Mouse (Mus musculus): ENCODE measurements at regions not wholly inside any gene's neighbourhood (a gene's known extent, or its start where the extent isn't known, plus 50 kb on each side); places are given as distances from the start of the nearest gene placed in this dataset.

- DNase-seq: no peak
These were observed 71.7 kb upstream of the Klf4 start for GRCm38 (mm10) chr4:55603821-55604435.

- no peak for DNase-seq
These were observed 62.9 kb upstream of the Klf4 start for GRCm38 (mm10) chr4:55595203-55595602.

DNA sequence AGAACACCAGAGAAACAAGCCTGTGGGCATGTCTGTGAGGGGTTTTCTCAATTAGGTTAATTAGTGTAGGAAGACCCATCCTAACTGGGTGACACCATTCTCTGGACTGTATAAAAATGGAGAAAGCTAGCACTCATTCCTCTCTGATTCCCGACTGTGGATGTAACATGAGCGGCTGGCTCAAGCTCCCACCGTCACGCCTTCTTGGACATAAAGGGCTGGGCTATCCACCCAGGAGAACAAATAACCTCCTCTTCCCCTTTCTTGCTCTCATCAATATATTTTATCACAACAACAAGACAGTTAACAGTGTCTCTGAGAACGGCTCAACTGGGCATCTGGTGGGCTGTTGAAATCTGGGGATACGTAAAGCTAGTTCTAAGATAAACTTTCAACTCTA is 62.4 kb upstream of the Klf4 start:
- no peak for DNase-seq

DNA sequence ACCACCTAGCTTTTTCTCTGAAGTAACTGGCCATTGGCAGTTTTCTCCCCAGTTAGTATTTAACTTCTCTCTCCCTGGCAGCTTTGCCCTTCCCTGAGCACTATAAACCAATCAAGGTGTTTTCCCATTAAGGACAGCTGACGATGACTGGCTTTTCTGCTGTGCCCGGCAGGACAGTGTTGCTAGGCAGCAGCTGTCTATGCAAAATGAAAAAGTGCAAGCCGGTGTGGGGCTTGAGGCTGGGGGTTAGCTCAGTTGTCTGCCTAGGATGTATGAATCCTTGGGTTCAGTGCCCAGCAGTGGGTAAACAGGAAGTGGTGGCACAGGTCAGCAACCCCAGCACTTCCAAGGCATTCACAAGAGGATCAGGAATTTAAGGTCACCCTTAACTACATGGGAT is 60.9 kb upstream of the Klf4 start:
- DNase-seq: no peak

GRCm38 (mm10) chr4:55586212-55586611 is 53.9 kb upstream of the Klf4 start:
- no peak for DNase-seq

GRCm38 (mm10) chr4:55583589-55583988 is 51.3 kb upstream of the Klf4 start:
- DNase-seq: no peak
